Mouse (Mus musculus) layer of hippocampus, adult 11-12 months (tissue): ENCODE measurements at regions not wholly inside any gene's neighbourhood (a gene's known extent, or its start where the extent isn't known, plus 50 kb on each side); places are given as distances from the start of the nearest gene placed in this dataset.

Experiments used
- DNase-seq: peaks from one replicate; pipeline ENCODE4 v3.0.0; 2022; ENCODE audit warnings: low spot score

DNA sequence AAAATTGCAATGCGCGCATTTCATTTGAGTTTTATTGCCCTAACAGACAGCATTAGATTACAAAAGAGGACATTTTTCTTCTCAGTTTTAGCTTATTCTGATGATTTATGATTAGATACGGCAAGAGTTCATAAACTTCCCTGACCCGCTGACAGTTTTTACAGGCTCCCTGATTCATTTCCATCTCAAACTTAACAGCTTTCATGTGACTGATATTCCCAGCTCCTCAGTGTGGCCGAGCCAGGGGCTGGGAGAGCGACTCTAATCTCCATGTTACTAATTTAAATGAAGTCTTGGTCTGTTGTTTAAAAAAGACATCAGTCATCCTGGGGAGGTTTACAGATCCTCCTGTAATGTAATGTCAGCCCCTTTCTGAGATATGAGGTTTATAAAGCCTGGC lies 355.5 kb upstream of the Prox1 start:
- no peak for DNase-seq

DNA sequence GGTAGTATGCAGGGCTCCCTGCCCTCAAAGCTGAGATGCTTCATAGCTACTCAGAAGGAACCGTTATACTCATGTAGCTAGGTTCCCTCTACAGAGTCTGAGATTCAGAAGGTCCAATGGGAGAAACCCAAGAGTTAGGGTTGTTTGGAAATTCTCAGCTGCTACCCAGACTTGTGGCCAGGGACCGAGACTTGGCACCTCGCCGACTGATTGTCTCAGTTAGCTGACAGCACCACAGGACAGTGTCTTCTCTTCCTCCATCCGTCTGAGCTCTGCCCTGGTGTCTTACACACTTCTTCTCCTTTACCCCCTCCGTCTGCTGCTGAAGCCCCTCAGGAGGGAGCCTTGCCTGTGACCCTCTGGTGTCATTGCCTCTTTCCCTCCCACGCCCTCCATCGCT lies 329.6 kb upstream of the Prox1 start:
- no peak for DNase-seq

DNA sequence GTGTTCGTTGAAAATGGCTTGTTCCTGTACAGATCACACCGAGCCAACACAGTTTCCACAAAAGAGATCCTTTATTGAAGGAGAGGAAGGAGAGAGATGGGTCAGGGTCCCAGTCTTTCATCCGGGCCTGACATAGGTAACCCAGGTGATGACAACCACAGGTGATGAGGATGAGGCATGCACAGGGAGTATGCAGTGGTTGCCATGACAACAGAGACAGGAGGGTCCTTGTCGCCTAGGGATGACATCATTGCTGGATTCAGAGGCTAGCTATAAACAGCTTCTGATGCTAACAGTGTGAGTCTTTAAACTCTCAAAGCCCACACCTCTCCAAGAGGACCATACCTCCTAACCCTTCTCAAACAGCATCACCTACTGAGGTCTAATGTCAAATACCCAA lies 327.0 kb upstream of the Prox1 start:
- DNase-seq, result no peak

DNA sequence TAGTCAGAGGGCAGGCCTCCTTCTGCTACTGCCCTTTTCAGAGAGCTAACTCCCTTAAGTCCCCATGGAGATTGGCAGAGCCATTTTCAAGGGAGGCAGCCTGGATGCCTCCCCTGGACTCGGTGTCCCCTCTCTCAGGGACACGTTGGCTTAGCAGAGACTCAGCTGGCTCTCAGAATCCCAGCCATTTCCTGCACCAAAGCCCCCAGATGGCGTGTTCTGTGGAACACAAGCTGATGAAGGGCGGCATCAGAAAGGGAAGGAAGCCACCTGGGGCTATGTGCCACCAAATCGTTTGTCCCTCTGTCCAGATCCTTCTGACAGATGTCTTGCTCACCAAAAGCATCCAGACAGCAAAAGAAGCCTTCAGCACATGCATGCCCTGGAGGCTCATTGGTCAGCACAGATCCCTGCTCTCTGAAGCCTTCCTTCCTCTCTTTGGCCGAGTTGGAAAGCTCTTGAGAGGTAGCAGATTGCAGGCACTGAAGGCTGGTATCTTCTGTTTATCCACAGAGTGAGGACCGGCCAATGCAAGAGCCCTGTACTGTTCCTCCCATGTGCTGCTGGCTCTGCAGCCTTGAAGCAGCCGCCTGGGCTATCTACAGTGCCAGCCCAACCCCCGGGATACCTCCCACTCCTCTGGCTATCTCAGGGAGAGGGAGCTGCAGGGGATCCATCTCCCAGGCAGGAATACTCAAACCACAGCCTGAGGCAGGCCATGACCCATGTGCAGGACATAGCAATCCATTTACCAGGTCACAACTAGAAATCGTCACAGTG lies 325.4 kb upstream of the Prox1 start:
- peak; percentile 51 for DNase-seq

DNA sequence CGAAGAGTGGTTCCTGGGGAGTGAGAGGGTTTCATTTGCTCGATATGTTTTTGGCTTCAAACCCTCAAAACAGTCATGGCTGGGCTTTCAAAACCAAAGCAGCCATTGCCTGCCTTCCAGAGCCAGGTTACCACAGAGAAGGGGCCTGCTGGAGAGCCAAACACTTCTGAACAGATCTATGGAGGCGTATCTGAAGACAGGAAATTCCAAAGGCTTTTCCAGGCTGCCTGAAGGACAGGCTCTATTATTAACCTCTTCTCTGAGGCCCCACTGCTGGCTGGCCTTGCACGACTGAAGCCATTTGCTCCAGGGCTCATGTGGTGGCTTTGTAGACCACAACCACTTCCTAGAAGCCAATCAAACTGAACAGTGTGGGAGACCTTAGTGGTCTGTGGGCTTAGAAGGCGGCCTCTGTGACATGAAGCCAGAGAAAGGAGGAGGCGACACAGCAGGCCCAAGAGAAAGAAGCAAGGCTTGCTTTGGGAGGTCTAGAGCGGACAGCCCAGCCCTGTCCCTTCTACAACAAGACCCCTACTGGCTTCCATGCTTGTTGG lies 316.1 kb upstream of the Prox1 start:
- no peak for DNase-seq

DNA sequence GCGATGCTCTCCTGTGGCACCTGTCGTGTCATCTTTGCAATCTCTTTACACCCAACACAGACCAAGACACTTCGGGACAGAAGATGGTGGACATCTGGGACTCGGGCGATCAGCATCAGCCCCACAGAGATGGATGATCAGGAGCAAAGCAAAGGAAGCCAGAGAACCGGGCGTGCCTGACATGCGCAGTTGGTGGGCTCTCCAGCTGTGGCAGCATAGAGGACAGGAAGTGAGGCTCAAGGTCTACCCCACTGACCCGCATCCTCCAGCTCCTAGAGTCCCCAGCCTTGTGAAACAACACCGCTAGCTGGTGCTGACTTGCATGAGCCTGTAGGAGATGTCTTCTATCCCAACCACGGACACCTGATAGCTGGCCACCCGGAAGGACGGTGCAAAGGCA lies 312.9 kb upstream of the Prox1 start:
- no peak for DNase-seq

DNA sequence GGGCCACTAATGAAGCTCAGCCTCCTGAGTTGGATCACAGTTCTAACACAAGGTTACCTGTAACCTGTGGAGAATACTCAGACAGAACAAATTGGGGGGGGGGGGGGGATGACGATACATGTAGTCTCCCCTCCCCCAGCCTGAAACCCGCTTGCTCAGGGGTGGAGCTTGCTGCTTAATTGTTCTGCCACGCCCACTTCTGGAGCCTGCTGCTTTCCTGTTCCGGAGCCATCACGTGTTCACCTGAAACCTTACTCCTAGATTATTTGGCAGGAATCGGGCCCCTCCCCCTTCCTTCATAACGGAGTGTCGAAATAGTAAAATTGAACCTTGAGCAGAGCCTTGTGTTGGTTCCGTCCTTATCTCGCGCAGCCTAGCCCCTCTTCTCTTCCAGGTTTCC lies 310.6 kb upstream of the Prox1 start:
- DNase-seq, result no peak

DNA sequence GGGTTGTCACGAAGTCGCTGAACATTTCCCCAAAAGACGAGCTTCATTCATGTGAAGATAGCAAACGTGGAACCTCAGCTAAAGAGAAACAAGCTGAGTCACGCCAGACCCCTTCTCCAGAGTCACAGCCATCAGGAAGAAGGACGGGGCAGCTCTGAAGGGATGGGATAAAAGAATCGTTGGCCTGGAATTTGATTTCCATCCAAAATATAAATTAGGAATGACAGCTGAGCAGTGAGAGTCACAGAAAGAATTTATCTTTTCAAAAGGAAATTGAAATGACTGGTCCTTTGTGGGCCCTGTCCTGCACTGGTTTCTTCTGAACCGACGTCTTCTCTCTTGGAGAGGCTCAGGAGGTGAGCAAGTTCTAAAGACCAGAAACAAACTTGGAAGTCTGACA lies 310.1 kb upstream of the Prox1 start:
- DNase-seq, result no peak

DNA sequence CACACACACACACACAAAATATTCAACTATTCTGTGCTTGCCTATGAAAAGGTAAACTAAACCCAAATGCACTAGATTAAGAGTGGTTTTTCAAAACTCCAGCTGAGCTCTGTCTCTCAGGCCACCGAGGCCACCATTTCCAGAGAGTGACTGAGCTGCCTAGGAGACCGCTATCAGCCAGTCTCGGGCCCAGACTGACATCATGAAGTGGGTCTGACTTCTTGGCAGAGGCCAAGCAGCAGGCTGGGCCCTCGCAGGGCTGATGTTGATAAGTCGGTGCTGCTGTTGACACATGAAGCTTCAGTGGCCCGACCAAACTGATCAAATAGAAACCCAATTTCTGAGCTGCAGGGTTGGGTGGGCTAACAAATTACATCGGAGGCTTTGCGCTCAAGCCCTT lies 302.2 kb upstream of the Prox1 start:
- no peak for DNase-seq

DNA sequence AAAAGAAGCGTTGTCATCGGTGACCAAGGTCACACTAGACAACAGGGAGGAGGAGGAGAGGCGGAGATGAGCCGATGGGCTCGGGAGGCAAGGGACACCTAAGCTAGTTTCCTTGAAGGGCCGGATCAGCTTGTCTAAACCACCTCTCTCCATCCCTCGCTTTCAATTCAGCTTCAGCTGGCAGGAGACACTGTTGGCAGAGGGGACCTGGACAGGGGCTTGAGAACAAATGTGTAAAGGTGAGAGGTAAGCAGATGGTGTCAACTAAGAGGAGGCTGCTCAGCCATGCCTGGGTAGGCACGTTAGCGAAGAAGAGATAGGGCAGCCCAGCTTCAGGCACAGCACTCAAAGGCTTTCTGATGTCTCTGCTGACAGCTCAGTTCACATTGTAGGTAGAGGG lies 299.8 kb upstream of the Prox1 start:
- DNase-seq, result no peak

DNA sequence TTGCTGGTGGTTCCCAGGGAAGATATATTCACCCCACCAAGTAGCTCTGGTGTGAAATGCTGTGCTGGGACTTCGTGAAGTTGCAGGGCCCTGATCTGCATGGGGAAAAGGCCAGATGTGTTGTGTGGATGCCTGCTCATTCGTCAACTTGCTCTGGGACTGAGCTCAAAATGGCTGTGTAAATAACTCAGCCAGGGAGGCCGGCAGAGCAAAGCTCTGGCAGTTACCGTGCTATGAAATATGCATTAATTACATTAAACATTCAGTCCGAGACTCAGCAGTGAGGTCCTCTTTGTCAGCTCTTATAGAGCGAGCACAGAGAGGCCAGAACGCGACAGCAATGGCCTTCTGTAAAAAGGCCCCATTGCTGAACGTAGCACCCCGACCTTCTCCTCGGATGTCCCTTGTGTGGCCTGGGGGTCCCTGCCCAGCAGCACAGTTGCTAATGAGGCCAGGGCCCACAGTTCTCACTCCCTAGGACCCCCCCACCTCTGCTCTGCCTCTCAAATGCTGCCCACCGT lies 287.1 kb upstream of the Prox1 start:
- DNase-seq, result no peak

DNA sequence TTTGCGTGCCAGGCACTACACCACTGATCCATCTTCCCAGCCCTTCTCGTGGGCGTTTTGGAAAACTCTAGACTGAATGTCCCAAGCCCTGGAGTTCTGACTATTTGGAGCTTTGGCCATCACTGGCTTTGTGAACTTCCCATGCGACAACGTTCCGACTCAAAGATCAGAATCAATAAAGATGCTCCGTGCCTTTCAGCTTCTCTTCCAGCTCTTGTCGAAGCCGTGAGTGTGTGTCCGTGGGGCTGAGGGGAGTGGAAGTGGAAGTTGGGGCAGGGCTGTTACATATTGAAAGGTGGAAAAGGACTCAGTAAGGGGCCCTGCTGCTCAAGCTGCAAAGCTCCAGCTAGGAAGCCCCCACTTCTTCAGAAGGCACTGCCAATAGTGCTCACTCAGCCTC lies 283.0 kb upstream of the Prox1 start:
- no peak for DNase-seq

DNA sequence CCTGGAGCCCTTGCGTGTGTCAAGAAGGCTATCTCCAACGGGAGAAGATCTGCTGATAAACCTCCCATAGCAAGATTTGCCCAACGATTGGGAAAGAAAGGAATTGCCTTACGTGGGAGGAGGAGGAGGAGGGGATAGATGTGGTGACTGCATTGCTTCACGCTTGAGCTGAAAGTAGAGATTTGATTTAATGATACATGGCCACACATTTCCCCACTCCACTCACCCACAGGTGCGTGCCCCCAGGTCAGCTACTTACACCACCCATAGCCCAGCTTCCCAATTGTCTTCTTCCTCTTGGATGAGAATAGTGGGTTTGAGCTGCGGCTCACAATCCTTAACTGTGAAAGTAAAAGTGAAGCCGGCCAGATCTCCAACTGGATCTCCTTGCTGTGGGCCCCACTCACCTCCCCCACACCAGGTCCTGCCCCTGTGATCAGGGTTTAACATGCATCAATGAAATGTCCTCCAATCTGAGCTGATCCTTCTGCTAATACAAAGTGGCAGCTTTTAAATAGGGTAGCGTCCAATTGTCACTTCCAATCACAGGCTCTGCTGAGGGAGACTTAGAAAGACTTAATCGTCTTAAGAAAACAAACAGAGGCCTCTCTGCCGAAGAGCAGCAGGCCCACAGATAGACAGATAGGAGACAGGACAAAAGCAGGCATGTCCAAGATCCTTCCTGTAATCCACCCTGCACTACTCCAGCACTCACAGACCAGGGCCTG lies 281.8 kb upstream of the Prox1 start:
- no peak for DNase-seq

DNA sequence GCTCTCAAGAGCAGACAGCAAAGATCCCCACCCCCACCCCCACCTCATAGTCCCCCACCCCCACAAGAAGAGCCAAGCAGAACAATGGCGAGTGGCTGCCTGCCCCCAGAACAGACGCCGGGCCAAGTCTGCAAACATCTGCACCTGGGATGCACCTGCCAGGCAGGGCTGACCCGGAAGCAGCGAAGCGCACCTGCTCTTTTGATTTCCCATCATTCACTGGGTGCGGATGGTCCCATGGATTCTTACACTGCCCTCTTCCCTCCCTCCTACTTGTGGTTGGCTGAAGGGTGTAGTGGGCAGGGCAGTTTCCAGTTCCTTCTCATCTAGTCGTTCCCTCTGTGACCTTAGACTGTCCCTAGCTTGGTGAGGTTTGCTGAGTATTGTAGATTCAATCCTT lies 277.7 kb upstream of the Prox1 start:
- no peak for DNase-seq

DNA sequence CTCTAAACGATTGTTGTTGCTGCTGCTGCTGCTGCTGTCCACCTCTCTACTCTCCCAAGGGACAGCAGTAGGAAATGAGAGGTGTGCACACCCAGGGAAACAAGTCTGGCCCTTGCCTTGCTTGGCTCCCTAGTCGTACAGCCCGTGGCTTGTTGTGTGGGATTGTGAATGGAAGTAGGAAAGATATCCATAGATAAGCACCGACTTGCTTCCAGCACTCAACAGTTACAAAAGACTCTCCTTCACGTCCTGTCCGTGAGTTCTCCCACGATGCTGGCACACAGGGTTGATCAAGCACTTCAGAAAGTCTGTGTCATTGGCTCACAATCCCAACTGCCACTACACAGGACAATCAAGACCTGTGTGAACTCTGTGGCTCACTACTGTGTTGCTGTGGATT lies 276.7 kb upstream of the Prox1 start:
- no peak for DNase-seq

DNA sequence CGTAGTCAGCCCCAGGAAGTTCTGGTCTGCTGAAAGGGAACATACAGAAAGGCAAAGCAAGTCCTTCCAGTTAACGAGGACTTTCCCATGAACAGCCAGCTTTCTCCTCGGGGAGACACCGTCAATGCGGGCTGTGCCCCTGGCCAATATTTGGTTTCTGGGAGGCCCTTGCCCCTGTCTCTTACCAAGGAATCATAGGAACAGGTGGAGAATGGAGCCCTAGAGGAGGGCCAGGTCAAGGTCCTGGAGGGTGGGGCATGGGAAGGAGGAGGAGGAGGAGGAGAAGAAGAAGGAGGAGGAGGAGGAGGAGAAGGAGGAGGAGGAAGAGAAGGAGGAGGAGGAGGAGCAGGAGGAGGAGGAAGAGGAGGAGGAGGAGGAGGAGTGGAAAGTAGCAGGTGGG lies 276.2 kb upstream of the Prox1 start:
- DNase-seq, result no peak

DNA sequence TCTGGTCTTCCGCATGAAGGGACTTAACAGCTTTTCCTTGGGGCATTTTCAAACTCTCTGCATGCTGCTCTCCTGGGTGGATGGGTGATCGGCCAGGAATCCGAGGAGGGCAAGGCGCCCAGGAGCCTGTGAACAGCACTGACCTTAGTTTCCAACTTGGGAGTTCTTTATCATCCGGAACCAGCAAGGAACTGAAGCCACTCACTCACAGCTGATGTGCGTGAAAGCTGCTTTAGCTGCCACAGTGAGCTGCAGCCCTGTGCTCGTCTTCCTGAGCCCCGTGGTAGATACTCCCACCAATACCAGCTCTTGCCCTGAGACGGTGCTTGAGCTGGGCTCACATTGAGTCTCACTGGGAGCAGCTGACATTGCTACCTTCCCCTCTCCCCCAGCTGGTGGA lies 273.9 kb upstream of the Prox1 start:
- no peak for DNase-seq

DNA sequence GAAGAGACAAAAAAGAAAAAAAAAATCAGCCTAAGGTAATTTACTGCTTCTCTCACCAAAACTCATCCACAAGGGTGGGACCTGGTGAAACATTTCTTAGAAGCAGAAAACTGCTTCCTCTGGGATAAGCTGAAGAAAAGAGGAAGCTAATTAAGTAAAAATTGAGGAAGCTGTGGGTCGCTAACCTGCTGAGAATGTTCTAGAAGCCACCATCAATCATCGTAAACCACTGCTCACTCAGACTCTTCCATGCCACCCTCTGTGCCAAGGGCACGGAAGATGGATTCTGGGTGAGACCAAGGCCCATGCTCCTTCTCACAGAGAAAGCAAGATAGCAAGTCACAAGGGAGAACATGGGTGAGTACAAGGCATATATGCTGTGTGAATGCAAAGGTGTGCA lies 272.7 kb upstream of the Prox1 start:
- no peak for DNase-seq

DNA sequence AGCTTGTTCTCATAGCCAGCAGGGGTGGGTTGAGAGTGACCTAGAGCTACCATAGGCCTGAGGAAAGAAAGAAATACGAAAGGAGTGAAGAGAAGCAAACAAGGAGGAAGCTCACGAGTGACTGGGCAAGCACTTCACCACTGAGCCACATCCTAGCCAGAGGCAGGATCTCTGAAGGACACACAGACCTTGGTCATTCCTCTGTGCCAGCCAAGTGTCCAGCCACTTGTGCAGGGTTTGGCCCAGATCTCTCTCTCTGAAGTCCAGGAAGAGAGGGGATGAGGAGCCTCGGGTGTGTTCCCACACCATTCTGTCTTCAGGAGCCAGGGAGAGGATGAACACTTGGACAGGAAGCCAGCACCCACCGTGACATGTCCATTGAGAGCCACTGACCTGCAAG lies 271.7 kb upstream of the Prox1 start:
- DNase-seq, result no peak

DNA sequence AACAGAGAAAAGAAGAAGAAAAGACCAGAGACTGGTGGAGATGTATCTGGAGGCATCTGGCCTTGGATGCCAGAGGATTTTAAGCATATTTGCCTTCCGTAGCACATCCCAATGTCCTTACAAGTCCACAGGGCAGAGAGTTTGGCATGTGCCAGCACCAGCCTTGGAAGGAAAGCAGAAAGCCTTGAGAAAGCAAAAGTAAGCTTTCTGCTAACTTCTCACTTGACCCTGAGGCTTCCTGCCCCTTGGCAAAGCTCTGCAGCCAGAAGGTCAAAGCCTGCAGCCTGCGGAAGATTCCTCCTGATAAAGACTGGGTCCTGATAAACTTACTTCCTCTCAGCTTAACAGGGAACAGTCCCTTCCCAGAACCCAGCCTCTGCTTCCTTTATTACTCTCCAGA lies 268.3 kb upstream of the Prox1 start:
- DNase-seq, result no peak

DNA sequence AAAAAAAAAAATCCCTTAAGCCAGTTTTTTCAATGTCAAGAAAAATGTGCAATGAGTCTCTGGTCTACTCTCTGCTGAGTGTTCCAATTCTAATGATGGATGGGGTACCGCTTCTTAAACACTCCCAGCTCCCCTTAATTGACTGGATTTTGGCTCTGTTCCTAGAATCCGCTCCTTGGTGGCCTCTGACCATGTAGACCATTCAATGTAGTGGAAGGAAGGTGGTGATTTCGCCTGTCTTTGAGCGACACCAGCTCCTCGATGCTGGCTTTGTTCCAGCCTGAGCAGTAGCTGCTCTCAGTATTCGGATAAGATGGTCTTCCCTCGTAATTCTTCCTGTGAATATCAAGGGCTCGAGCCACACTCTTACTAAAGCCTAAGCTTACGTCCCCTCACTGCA lies 252.4 kb upstream of the Prox1 start:
- no peak for DNase-seq

DNA sequence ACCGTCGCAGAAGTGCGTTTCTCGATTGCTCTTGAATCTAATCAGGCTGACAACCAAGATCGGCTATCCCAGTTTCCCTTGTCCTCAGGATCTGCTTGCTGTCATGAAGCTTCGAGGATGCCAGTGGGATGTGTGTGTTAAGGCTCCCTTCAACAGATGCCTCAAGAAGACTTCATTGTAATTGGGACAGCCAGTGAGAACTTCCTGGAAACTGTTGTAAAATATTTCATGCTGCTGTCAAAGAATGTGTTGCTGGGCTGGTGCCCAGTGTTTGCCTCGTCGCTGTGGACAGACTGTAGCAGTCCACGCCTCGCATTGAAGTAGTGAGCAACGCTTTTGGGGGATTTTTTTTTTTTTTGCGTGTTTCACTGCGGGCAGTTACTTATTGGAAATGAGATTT lies 249.2 kb upstream of the Prox1 start:
- peak; percentile 8 for DNase-seq

DNA sequence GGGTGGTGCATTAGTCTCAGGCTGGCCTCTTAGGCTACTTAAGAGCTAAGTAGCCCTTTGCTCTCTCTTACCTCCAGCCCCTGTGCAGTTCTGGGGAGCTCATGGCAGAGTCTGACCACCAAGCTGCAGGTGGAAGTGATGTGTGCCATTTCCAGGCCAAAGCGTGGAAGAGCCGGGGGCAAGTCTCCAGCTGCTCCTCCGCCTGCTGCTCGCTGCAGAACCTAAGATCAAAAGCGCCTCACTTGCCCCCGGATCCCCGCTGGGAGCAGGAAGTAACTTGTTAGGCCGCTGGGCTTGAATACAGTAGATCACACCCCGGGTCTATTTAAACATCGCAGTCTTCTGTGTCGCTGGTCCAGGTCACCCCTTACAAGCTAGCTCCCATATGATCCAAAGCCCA lies 246.8 kb upstream of the Prox1 start:
- no peak for DNase-seq
